8 mouse cellular contexts compared by ENCODE assay signal in the genomic region with DNA sequence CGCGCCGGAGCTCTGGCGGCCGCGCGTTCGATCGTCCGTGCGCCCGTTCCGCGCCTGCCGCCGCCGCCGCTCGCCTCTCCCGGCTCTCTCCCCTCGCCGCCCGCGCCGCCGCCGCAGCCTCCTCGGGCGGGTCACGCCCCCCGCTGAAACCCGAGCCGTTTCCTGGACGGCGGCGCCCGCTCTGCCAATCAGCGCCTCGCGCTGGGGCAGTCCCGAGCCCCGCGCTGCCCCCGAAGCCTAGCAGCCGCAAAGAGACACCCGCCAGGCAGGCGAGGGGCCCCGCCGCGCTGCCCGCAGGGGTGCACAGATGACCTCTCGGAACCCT.
DNase-seq lines count a peak whose midpoint lies in the region; ATAC-seq and TF ChIP-seq lines count a peak whose summit lies in the region.

No protein-coding gene starts in this region.

- TF ChIP-seq CTCF in brain, embryonic 14.5 days (IDR thresholded peaks at IDR 0.05; ENCODE audit: borderline replicate concordance, extremely low read depth, insufficient read depth, insufficient read length) = no peak

- no peaks in the 10 kb centered on the region for H3K36me3 ChIP-seq in forebrain, embryonic 15.5 days

- peak overlapping the region; percentile 75 for H3K4me3 ChIP-seq in forebrain, embryonic 15.5 days

- no peaks in the 10 kb centered on the region for H3K9me3 ChIP-seq in forebrain, embryonic 15.5 days

- peak; percentile 56 for DNase-seq in ES-CJ7 (ENCODE audit: low read depth, low spot score)
- DNase-seq in brain, embryonic 14.5 days (ENCODE audit: low read depth) = peak; percentile 90
- DNase-seq in heart, postnatal 14 days = peak; percentile 89 to 90
- DNase-seq in kidney, postnatal 25 days = peak; percentile 81 to 92
- peak; percentile 87 for DNase-seq in lung, postnatal 25 days (ENCODE audit: low spot score)
- DNase-seq in right cerebral cortex, adult 18-20 months = peak; percentile 40
- DNase-seq in spleen, postnatal 36 days (ENCODE audit: low spot score in 2 of 2) = no peak

- peak overlapping the region; percentile 80 for H3K9ac ChIP-seq in forebrain, embryonic 15.5 days (replicated peaks)

- peak; percentile 64 for ATAC-seq in forebrain, embryonic 15.5 days (replicated peaks)

- H3K27me3 ChIP-seq in forebrain, embryonic 15.5 days = no peaks in the 10 kb centered on the region

- peak; percentile 65; the same call in 1 of the 2 replicates for TF ChIP-seq POLR2A in brain, embryonic 14.5 days (IDR thresholded peaks at IDR 0.05; ENCODE audit: borderline replicate concordance, extremely low read depth, insufficient read depth, insufficient read length, poor library complexity, severe bottlenecking)

- H3K4me1 ChIP-seq in forebrain, embryonic 15.5 days = peaks cover 56% of the 10 kb centered on the region

- H3K4me2 ChIP-seq in forebrain, embryonic 15.5 days (replicated peaks) = peak overlapping the region; percentile 85

- WGBS in forebrain, embryonic 15.5 days = under 1% methylated on average over 48 of the region's 52 CpGs

- intact Hi-C loops in heart, postnatal 14 days (cut with DNase I) = no loop called here

- peak overlapping the region; percentile 87 for H3K27ac ChIP-seq in forebrain, embryonic 15.5 days (replicated peaks)

Comparison
In these comparisons a context has a peak if more than half of its experiments do, and no peak if none do; other contexts are left out.
1. DNase-seq: peak in ES-CJ7 (single experiment), brain, embryonic 14.5 days (single experiment), heart, postnatal 14 days (2 of 2), kidney, postnatal 25 days (2 of 2), lung, postnatal 25 days (single experiment) and right cerebral cortex, adult 18-20 months (single experiment); none in spleen, postnatal 36 days (0 of 2).